Comparison of ENCODE assay signal across 13 mouse cellular contexts in the genomic region with DNA sequence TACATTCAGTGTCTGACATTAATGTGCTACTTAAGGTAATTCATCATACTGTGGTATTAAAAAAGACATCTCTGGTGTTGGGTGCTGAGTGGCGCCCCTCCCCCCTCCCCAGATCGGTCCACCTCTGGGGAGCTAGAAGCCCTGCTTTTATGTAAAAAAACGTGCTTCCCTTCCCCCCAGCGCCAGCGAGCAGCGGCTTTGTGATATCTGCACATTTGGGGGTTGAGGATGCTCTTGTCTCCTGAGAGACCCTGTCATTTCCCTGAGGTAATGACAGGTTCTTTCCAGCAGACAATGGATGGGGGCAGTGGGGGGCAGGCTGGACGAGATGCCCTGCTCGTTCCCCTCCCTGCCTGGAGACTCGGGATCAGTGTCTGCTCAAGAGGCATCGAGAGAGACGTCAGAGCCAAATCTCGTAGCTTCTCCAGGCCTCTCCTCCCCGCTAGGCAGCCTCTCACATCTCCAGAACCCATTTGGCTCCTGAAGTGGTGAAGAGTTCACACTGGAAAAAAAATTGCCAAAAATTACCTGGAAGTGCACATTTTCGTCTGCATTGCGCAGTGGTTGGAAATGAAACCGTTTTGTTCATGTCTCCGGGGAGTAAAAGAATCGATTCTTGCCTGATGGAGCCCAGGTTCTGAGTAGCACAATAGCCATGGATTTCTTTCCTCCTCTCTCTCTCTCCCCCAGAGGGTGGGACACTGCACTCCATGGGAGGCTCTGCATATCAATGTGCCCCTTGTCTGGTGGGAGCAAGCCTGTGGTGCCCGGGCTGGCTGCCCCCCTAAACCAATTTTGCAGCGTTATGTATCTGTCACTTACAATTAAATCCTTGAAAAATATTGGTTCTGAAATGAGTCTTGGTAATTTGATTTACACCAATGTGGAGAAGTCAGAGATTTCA. TPM values are rescaled to one million over a fixed set of nuclear protein-coding genes. Genes with fewer than 3 reads are reported as not detected.
DNase-seq lines count a peak whose midpoint lies in the region; ATAC-seq and TF ChIP-seq lines count a peak whose summit lies in the region.
"Had no signal": no experiment of that assay in that cellular context is flagged by ENCODE, and none has a peak within 500 bp of the region (broad histone marks: within the 10 kb centered on the region; RNA-seq: fewer than 3 reads in every experiment).

No protein-coding gene starts in this region.

- no peak overlapping the region for H3K27ac ChIP-seq in heart, embryonic 13.5 days (replicated peaks)
- H3K27ac ChIP-seq in hindbrain, embryonic 10.5 days, result peak overlapping the region; percentile 84
- peak overlapping the region; percentile 67 for H3K27ac ChIP-seq in midbrain, embryonic 12.5 days (replicated peaks)
- peak overlapping the region; percentile 44; the same call in 1 of the 2 replicates for H3K27ac ChIP-seq in olfactory bulb, adult 2 months (ENCODE audit: insufficient read depth, low read depth, low read length)
- H3K27ac ChIP-seq in heart, embryonic 10.5 days, result no peak overlapping the region
- H3K27ac ChIP-seq: lung, embryonic 15.5 days had no signal

- no peak for TF ChIP-seq CTCF in olfactory bulb, adult 2 months (IDR thresholded peaks at IDR 0.05; ENCODE audit: insufficient read depth, low read depth, low read length)

- no peak overlapping the region for H3K4me3 ChIP-seq in heart, embryonic 13.5 days
- H3K4me3 ChIP-seq in hindbrain, embryonic 10.5 days, result peak overlapping the region; percentile 18
- H3K4me3 ChIP-seq in midbrain, embryonic 12.5 days, result no peak overlapping the region
- H3K4me3 ChIP-seq in olfactory bulb, adult 2 months (ENCODE audit: insufficient read depth, low read depth, low read length), result no peak overlapping the region
- H3K4me3 ChIP-seq in heart, embryonic 10.5 days, result no peak overlapping the region
- H3K4me3 ChIP-seq: lung, embryonic 15.5 days; megakaryocyte, embryonic 14.5 days had no signal

- no peak for TF ChIP-seq POLR2A in olfactory bulb, adult 2 months (IDR thresholded peaks at IDR 0.05; ENCODE audit: insufficient read depth, low read depth, low read length)

- H3K4me2 ChIP-seq in heart, embryonic 13.5 days, result no peak overlapping the region
- H3K4me2 ChIP-seq in midbrain, embryonic 12.5 days (replicated peaks), result peak overlapping the region; percentile 10
- H3K4me2 ChIP-seq: liver, embryonic 11.5 days; lung, embryonic 15.5 days had no signal

- H3K4me1 ChIP-seq in heart, embryonic 13.5 days, result peaks cover 22% of the 10 kb centered on the region
- peaks cover 70% of the 10 kb centered on the region for H3K4me1 ChIP-seq in hindbrain, embryonic 10.5 days (replicated peaks)
- H3K4me1 ChIP-seq in midbrain, embryonic 12.5 days, result peaks cover 41% of the 10 kb centered on the region
- peaks cover 40% of the 10 kb centered on the region for H3K4me1 ChIP-seq in olfactory bulb, adult 2 months (ENCODE audit: control insufficient read depth, insufficient read depth, low read length)
- peaks cover 74% of the 10 kb centered on the region for H3K4me1 ChIP-seq in heart, embryonic 10.5 days
- H3K4me1 ChIP-seq: megakaryocyte, embryonic 14.5 days had no signal

- H3K9ac ChIP-seq in heart, embryonic 13.5 days, result 0 out of 2 replicates have a peak overlapping the region, but pooled peaks have one; percentile 19
- no peak overlapping the region for H3K9ac ChIP-seq in midbrain, embryonic 12.5 days (replicated peaks)
- H3K9ac ChIP-seq: lung, embryonic 15.5 days had no signal

- DNase-seq in heart, postnatal 4 days, result no peak
- DNase-seq in hindbrain, embryonic 10.5 days (ENCODE audit: low spot score), result no peak
- no peak for DNase-seq in B cell, adult 2 months
- DNase-seq in urinary bladder, adult 18-20 months (ENCODE audit: low spot score in 2 of 2), result no peak
- DNase-seq in heart, embryonic 10.5 days (ENCODE audit: low spot score), result no peak
- DNase-seq: adrenal gland, postnatal 10 days had no signal

- ATAC-seq in heart, embryonic 13.5 days (ENCODE audit: extremely low read depth, insufficient number of reproducible peaks, low FRiP score, low TSS enrichment), result no peak
- no peak for ATAC-seq in midbrain, embryonic 12.5 days (ENCODE audit: low FRiP score, low read depth)

- H3K9me3 ChIP-seq in heart, embryonic 13.5 days, result no peaks in the 10 kb centered on the region
- H3K9me3 ChIP-seq in hindbrain, embryonic 10.5 days, result no peaks in the 10 kb centered on the region
- H3K9me3 ChIP-seq in midbrain, embryonic 12.5 days, result no peaks in the 10 kb centered on the region
- H3K9me3 ChIP-seq in heart, embryonic 10.5 days, result no peaks in the 10 kb centered on the region
- H3K9me3 ChIP-seq: lung, embryonic 15.5 days; megakaryocyte, embryonic 14.5 days had no signal

- peaks cover 7% of the 10 kb centered on the region; the same call in 1 of the 2 replicates for H3K27me3 ChIP-seq in heart, embryonic 13.5 days (replicated peaks)
- H3K27me3 ChIP-seq in hindbrain, embryonic 10.5 days (ENCODE audit: insufficient read depth, poor library complexity, severe bottlenecking), result peaks cover 25% of the 10 kb centered on the region
- peaks cover 48% of the 10 kb centered on the region for H3K27me3 ChIP-seq in midbrain, embryonic 12.5 days
- H3K27me3 ChIP-seq in heart, embryonic 10.5 days (ENCODE audit: insufficient read depth, poor library complexity, severe bottlenecking), result peaks cover 45% of the 10 kb centered on the region
- H3K27me3 ChIP-seq: lung, embryonic 15.5 days had no signal

- 40% methylated on average over 20 of the region's 20 CpGs for WGBS in heart, embryonic 13.5 days
- 24% methylated on average over 20 of the region's 20 CpGs for WGBS in hindbrain, embryonic 10.5 days
- 15% methylated on average over 20 of the region's 20 CpGs for whole genome bisulfite sequencing in midbrain, embryonic 12.5 days
- 36% methylated on average over 20 of the region's 20 CpGs for WGBS in olfactory bulb, adult 2 months
- WGBS in heart, embryonic 10.5 days, result 35% methylated on average over 20 of the region's 20 CpGs

- peaks cover 19% of the 10 kb centered on the region for H3K36me3 ChIP-seq in heart, embryonic 13.5 days
- peaks cover 34% of the 10 kb centered on the region for H3K36me3 ChIP-seq in hindbrain, embryonic 10.5 days
- peaks cover 36% of the 10 kb centered on the region for H3K36me3 ChIP-seq in midbrain, embryonic 12.5 days
- peaks cover 24% of the 10 kb centered on the region for H3K36me3 ChIP-seq in heart, embryonic 10.5 days
- H3K36me3 ChIP-seq: lung, embryonic 15.5 days had no signal

RNA-seq across cellular contexts. Expression of a gene that starts 24.9 kb away (rescaled TPM):
- 1.6 TPM in 2 replicates for polyA plus RNA-seq in heart, embryonic 13.5 days (2015; fragmentation: Nextera tagmentation; extraction: Ambion mirVana)
- total RNA-seq in heart, postnatal 4 days (2021), result 10 to 100 TPM; 29.0 to 32.5 TPM
- 2.7 and 3.1 TPM in 2 replicates for polyA plus RNA-seq in hindbrain, embryonic 10.5 days (2016; fragmentation: Nextera tagmentation; extraction: Ambion mirVana)
- polyA plus RNA-seq in midbrain, embryonic 12.5 days (2016; fragmentation: Nextera tagmentation; extraction: Ambion mirVana), result 10.0 and 10.1 TPM in 2 replicates
- polyA plus RNA-seq in olfactory bulb, adult 2 months (2012; ENCODE audit: insufficient read depth, insufficient read length, low replicate concordance, missing spikeins), result not detected in 2 replicates
- polyA plus RNA-seq in heart, embryonic 10.5 days (2016; fragmentation: Nextera tagmentation; extraction: Ambion mirVana), result 1.0 and 2.1 TPM in 2 replicates
- total RNA-seq: neutrophil, adult 5-6 weeks had no signal

Comparison
In these comparisons a context has a peak if more than half of its experiments do, and no peak if none do; other contexts are left out.
1. H3K27ac ChIP-seq: peak in hindbrain, embryonic 10.5 days (single experiment), midbrain, embryonic 12.5 days (single experiment) and olfactory bulb, adult 2 months (single experiment); none in heart, embryonic 13.5 days (single experiment) and heart, embryonic 10.5 days (single experiment).